Mouse (Mus musculus): ENCODE measurements at regions not wholly inside any gene's neighbourhood (a gene's known extent, or its start where the extent isn't known, plus 50 kb on each side); places are given as distances from the start of the nearest gene placed in this dataset.
A peak's percentile ranks its signal among the peaks of the same experiment; 100 is the strongest.

DNA sequence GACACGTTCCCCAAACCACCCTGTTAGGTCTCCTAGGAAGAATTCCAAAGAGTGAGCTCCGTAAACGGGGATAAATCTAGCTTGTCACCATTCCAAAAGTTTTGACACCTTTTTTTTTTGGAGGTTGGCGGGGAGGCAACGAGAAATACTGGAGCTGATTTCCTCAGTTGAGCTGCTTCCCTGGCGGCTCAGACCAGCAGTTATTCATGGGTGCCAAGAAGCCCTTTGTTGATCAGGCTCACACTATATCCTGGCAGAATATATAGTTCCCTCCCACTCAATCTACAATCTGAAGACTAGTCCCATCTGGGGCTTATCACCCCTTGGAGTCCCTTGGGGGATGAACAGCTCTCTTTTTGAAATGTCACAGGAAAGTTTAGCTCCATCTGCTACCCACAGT lies 77.5 kb upstream of the Tiam2 start:
- no peak for DNase-seq (ENCODE audit: extremely low read depth, insufficient read length, low spot score)

DNA sequence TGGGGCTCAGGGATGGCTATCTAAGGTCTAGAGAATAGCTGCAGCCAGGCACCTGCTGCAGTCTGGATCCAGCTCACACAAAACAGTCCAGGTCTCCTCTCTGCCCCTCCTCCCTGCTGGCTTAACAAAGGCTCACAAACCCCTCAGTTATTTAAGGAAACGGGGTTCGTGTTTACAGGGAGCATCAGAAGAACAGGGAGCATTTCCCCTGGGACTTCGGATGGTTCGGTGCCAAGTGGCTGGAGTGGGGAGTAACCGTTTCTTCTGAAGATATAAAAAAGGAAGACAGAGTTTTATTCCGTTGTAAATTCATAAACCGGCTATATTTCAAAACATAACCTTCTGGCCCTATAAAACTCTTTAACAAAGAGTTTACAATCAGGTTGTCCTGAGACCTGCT lies 77.1 kb upstream of the Tiam2 start:
- DNase-seq (ENCODE audit: extremely low read depth, insufficient read length, low spot score), result no peak

DNA sequence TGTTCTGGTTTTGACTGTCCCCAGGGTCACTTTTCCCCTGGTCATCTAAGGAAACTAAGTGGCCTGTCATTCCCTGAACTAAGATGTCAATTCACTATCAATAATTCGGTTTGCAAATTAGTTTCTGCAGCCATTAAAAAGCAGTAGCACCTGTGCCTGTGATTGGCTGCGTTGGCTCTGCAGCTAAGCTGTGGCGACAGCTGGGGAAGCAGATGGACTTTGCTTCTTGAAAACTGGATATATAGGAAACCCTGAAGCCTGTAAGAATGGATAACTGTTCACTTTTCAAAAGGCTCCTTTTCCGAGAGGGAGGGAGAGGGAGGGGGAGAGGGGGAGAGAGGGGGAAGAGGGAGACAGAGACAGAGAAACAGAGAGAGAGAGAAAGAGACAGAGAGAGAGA lies 75.2 kb upstream of the Tiam2 start:
- DNase-seq (ENCODE audit: extremely low read depth, insufficient read length, low spot score), result no peak

GRCm38 (mm10) chr17:3251966-3252365 lies 74.4 kb upstream of the Tiam2 start:
- DNase-seq (ENCODE audit: extremely low read depth, insufficient read length, low spot score), result no peak

DNA sequence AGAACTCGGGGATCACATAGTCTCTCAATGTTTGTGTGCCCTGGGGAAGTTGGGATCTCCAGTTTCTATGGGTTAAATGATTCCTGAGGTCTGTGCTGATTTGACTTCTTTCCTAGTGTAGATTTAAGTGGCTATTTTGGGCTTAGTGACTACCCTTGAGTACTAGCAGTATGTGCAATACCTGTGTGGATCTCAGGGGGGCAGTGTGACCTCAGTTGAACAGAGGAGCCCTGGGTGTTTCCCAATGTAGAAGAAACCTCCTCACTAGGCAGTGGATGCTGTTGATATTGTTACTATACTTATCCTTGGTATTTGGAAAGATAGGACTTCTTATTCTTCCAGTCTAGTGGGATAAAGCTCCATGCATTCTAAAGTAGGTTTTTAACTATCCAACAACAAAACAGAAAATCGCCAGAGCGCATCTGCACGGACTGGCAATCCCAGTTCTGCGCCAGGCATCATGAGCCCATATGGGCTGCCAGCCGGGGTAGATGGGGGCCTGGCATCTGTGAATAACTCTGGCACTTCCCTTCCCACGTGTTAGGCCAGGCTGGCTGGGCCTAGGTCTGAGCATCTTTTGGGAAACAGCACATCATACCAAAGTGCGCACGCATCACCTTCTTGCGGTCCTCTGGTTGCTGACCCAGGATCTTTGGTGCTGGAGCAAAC lies 72.7 kb upstream of the Tiam2 start:
- DNase-seq (ENCODE audit: extremely low read depth, insufficient read length, low spot score), result no peak

- DNase-seq (ENCODE audit: extremely low read depth, insufficient read length, low spot score), result no peak
Observed at GRCm38 (mm10) chr17:3256765-3257164, 69.6 kb upstream of the Tiam2 start.

- DNase-seq (ENCODE audit: extremely low read depth, insufficient read length, low spot score), result no peak
Observed at GRCm38 (mm10) chr17:3258811-3259510, 67.4 kb upstream of the Tiam2 start.

GRCm38 (mm10) chr17:3260796-3261195 lies 65.6 kb upstream of the Tiam2 start:
- no peak for DNase-seq (ENCODE audit: extremely low read depth, insufficient read length, low spot score)

DNA sequence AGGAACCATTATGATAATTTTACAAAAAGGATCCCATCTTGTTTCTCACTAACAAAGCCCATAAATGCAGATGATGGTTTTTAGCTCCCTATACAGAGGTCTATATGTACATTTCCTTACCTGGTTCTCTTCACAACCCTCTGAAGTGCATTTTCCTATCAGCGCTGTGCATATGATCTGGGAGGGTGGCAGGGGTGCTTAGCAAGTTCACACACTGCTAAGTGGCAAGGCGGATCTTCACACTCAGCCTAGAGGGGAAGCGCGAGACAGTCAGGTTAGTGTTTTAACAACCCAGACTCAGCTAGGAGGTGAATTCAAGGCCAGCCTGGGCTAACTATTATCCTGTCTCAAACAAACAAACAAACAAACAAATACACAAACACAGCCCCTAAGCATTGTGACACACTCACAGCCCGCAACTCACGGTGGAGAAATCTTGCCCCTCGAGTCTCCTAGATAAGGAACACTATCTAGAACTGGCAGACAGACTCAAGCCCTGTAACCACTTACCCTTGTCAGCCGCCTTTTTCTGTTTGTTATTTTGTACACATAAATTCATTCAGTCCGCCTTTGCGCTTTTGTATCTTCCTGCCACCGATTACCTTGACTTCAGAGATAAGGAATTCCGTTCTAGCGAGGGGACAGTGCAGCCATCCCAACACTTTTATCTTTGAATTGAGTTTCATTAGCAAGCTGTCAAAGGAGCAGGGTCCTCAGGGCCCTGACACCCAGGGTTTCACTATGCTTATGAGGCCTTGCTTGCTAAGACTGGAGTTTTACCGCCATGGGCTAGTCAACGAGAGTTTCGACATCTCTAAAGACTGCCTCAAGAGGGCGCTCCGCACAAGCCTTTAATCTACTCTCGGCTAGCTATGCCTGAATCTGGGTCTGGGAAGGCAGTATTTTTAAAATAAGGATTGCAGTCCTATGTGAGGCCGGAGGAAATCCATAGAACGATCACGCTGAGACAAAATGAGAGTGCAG lies 53.0 kb upstream of the Tiam2 start:
- peak; percentile 41 for DNase-seq (ENCODE audit: extremely low read depth, insufficient read length, low spot score)

GRCm38 (mm10) chr17:3274449-3275285 lies 51.7 kb upstream of the Tiam2 start:
- DNase-seq (ENCODE audit: extremely low read depth, insufficient read length, low spot score), result no peak

Data from 3134 (cell line).